Mouse (Mus musculus) hindbrain, embryonic 16.5 days (tissue): Measurements from ENCODE around the gene Gmip. TPM values are rescaled to one million over a fixed set of nuclear protein-coding genes. Genes with fewer than 3 reads are reported as not detected.

Experiments used
- ATAC-seq: fragments of 200-750 bp; cut with Nextera tagmentation; 2 replicates; pipeline ENCODE4 v1.8.0; 2017; ENCODE audit warnings: moderate TSS enrichment, moderate library complexity
- H3K27ac ChIP-seq: fragments of 300-500 bp; sonication (generic); 2 replicates; pipeline ENCODE4 v1.5.1; 2014; ENCODE audit warnings: low read depth, mild to moderate bottlenecking, control low read depth, low read length, moderate library complexity
- H3K27me3 ChIP-seq: fragments of 300-500 bp; sonication (generic); replicated peaks from 2 replicates; pipeline ENCODE4 v1.6.1; 2014; ENCODE audit warnings: low read length; ENCODE audit not compliant: control insufficient read depth, insufficient read depth
- H3K36me3 ChIP-seq: fragments of 300-500 bp; sonication (generic); 2 replicates; pipeline ENCODE4 v1.6.1; 2014; ENCODE audit warnings: mild to moderate bottlenecking, low read length, moderate library complexity, mixed read lengths; ENCODE audit not compliant: control insufficient read depth, insufficient read depth
- H3K4me1 ChIP-seq: fragments of 300-500 bp; sonication (generic); 2 replicates; pipeline ENCODE4 v1.6.1; 2014; ENCODE audit warnings: low read depth, low read length; ENCODE audit not compliant: control insufficient read depth, insufficient read depth
- H3K4me2 ChIP-seq: fragments of 300-500 bp; sonication (generic); 2 replicates; pipeline ENCODE4 v1.6.1; 2014; ENCODE audit warnings: mild to moderate bottlenecking, low read length, control low read depth, moderate library complexity
- H3K4me3 ChIP-seq: fragments of 300-500 bp; sonication (generic); 2 replicates; pipeline ENCODE4 v1.5.1; 2014; ENCODE audit warnings: mild to moderate bottlenecking, low read length, control low read depth, moderate library complexity
- H3K9ac ChIP-seq: fragments of 300-500 bp; sonication (generic); 2 replicates; pipeline ENCODE4 v1.6.1; 2014; ENCODE audit warnings: low read depth, mild to moderate bottlenecking, control low read depth, low read length, moderate library complexity
- H3K9me3 ChIP-seq: fragments of 300-500 bp; sonication (generic); 2 replicates; pipeline ENCODE4 v1.6.1; 2014; ENCODE audit warnings: mild to moderate bottlenecking, low read length, moderate library complexity; ENCODE audit not compliant: control insufficient read depth
- WGBS: fragments of 180-500 bp; shearing (Covaris S2); extraction: QIAGEN DNeasy Blood & Tissue Kit; methylation state at CpG from one replicate; pipeline ENCODE4 v1.1.7; 2014; 5-methylcytosine and 5-hydroxymethylcytosine counted together
- polyA plus RNA-seq: library from polyadenylated mRNA; unstranded; fragments of >200 nt; fragmentation: Nextera tagmentation; extraction: Ambion mirVana; gene quantifications from 2 replicates; pipeline ENCODE4 v1.2.1, GENCODE M21; 2015

Gene Gmip
- polyA plus RNA-seq, 1 experiment from 2014 or later, result 34.5 TPM

- Histone ChIP-seq H3K36me3 (0 out of 2 replicates have a peak, but pooled peaks cover 3% of the 10 kb centered on the region), H3K4me2 (no peak overlapping the region), H3K9me3 (no peaks in the 10 kb centered on the region), H3K4me3 (no peak overlapping the region), H3K27ac (no peak overlapping the region), H3K9ac (no peak overlapping the region), H3K27me3 (no peaks in the 10 kb centered on the region), H3K4me1 (no peaks in the 10 kb centered on the region)
- WGBS, result 87% methylated on average over 5 of the region's 5 CpGs
- no peak for ATAC-seq
Measured at GRCm38 (mm10) chr8:69867696-69868326, 59.3 kb downstream of the Gmip start.

GRCm38 (mm10) chr8:69870003-69870765 lies 61.7 kb downstream of the Gmip start:
- 86% methylated on average over 11 of the region's 11 CpGs for WGBS
- H3K4me3 ChIP-seq, result no peak overlapping the region
- no peak overlapping the region for H3K27ac ChIP-seq
- no peaks in the 10 kb centered on the region for H3K27me3 ChIP-seq
- H3K36me3 ChIP-seq, result 0 out of 2 replicates have a peak, but pooled peaks cover 3% of the 10 kb centered on the region
- no peak overlapping the region for H3K9ac ChIP-seq
- no peak overlapping the region for H3K4me2 ChIP-seq
- no peaks in the 10 kb centered on the region for H3K9me3 ChIP-seq
- no peak for ATAC-seq
- H3K4me1 ChIP-seq, result no peaks in the 10 kb centered on the region

- WGBS, result 87% methylated on average over 6 of the region's 6 CpGs
- Histone ChIP-seq H3K27ac (no peak overlapping the region), H3K4me3 (no peak overlapping the region), H3K9me3 (no peaks in the 10 kb centered on the region), H3K4me1 (no peaks in the 10 kb centered on the region), H3K4me2 (no peak overlapping the region), H3K27me3 (no peaks in the 10 kb centered on the region), H3K9ac (no peak overlapping the region), H3K36me3 (0 out of 2 replicates have a peak, but pooled peaks cover 3% of the 10 kb centered on the region)
- no peak for ATAC-seq
Measured at GRCm38 (mm10) chr8:69870907-69871306, 62.4 kb downstream of the Gmip start.

Other genes with a start within 250 kb of the Gmip start
- 33.4 and 33.5 TPM in 2 replicates for gene Zfp868, start 183.1 kb upstream of the Gmip start, polyA plus RNA-seq
- 2.1 and 2.3 TPM in 2 replicates for gene Zfp964, start 154.2 kb upstream of the Gmip start, polyA plus RNA-seq
- gene Zfp869, start 98.0 kb upstream of the Gmip start, polyA plus RNA-seq, result 24.2 and 26.7 TPM in 2 replicates
- gene Zfp963, start 58.7 kb upstream of the Gmip start, polyA plus RNA-seq, result 6.5 and 8.6 TPM in 2 replicates
- gene Gm20422, start 33.8 kb upstream of the Gmip start, polyA plus RNA-seq, result 0.64 TPM in 1 of 2 replicates, not detected in the other
- 50.1 and 56.4 TPM in 2 replicates for gene Atp13a1, start 17.5 kb upstream of the Gmip start, polyA plus RNA-seq
- gene Zfp866, start 17.5 kb upstream of the Gmip start, polyA plus RNA-seq, result 32.8 and 37.0 TPM in 2 replicates
- gene Lpar2, start 13.8 kb downstream of the Gmip start, polyA plus RNA-seq, result 0.54 and 0.91 TPM in 2 replicates
- 60.5 TPM in 2 replicates for gene Pbx4, start 23.8 kb downstream of the Gmip start, polyA plus RNA-seq
- gene Cilp2, start 79.0 kb downstream of the Gmip start, polyA plus RNA-seq, result 6.6 and 7.0 TPM in 2 replicates
- gene Tssk6, start 93.5 kb downstream of the Gmip start, polyA plus RNA-seq, result 3.5 and 3.7 TPM in 2 replicates
- 191 and 216 TPM in 2 replicates for gene Ndufa13, start 93.9 kb downstream of the Gmip start, polyA plus RNA-seq
- gene Yjefn3, start 94.0 kb downstream of the Gmip start, polyA plus RNA-seq, result 13.6 and 14.3 TPM in 2 replicates
- 13.9 and 19.7 TPM in 2 replicates for gene Gatad2a, start 187.7 kb downstream of the Gmip start, polyA plus RNA-seq
- 61.5 and 71.2 TPM in 2 replicates for gene Mau2, start 234.1 kb downstream of the Gmip start, polyA plus RNA-seq
- gene Sugp1, start 234.1 kb downstream of the Gmip start, polyA plus RNA-seq, result 54.4 and 55.8 TPM in 2 replicates